Mouse (Mus musculus) megakaryocyte, embryonic 14.5 days (primary cell): ENCODE measurements at regions not wholly inside any gene's neighbourhood (a gene's known extent, or its start where the extent isn't known, plus 50 kb on each side); places are given as distances from the start of the nearest gene placed in this dataset.

ENCODE experiments used
- FLI1 ChIP-seq: IDR thresholded peaks from 2 replicates; pipeline ENCODE4 v1.6.1; 2012; ENCODE audit warnings: low read length, inconsistent platforms, mixed read lengths
- GATA1 ChIP-seq: IDR thresholded peaks from 3 replicates; pipeline ENCODE4 v1.6.1; 2012; ENCODE audit warnings: mixed read lengths, low read length, inconsistent platforms, borderline replicate concordance

DNA sequence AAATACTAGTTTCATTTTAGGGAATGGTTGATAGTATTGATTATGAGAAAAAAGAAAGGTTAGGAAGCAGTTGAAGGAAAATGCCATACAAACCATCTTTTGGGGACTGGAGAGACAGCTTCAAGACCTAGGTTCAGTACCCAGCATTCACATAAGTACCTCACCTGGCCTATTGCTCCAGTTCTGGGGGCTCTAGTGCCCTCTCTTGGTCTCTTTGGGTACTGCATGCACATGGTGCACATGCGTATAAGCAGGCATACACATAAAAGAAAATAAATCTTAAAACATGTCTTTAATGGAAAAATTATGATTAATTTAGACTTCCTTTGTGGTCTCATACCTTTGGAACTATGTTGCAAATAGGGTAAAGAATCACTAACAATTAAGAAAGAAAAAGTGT lies 155.3 kb upstream of the Gm6793 start:
- TF ChIP-seq GATA1 (no peak), FLI1 (no peak)
